Mouse (Mus musculus) lung, postnatal 0 days (tissue): ENCODE measurements around the gene Stpg4.

Experiments
- CTCF ChIP-seq: IDR thresholded peaks from 2 replicates; pipeline ENCODE4 v1.5.1; 2016; ENCODE audit warnings: antibody characterized with exemption, mild to moderate bottlenecking
- EP300 ChIP-seq: IDR thresholded peaks from 2 replicates; pipeline ENCODE4 v1.6.1; 2016; ENCODE audit warnings: antibody characterized with exemption, mild to moderate bottlenecking, control low read depth

DNA sequence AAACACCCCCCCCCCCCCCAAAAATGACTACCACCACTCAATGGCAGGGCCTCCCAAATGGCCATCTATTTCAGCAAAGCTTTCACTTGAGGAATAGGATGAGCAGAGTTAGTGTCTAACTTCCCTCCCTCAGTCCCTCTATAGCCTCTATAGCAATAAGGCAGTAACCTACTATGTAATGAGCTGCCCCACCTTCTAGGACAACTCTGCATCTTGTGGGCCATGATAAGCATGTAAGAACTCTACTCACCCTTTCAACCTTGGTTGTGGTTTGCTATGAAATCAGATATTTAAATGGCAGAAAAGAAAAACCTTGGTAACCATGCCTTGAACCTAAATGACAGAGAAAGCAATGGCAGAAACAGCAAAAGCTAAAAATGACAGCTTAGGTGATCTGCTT is 4.8 kb upstream of the Stpg4 start:
- TF ChIP-seq CTCF = no peak
- no peak for TF ChIP-seq EP300
